Mouse (Mus musculus): ENCODE results near the gene Iah1. TPM values are rescaled to one million over a fixed set of nuclear protein-coding genes. Genes with fewer than 3 reads are reported as not detected.

Gene Iah1
- polyA plus RNA-seq, 1 experiment from 2014 or later = 37.9 TPM

- Histone ChIP-seq H3K4me3 (no peak overlapping the region), H3K4me2 (no peak overlapping the region), H3K27ac (no peak overlapping the region), H3K4me1 (replicated peaks) (no peaks in the 10 kb centered on the region), H3K27me3 (no peaks in the 10 kb centered on the region), H3K9me3 (no peaks in the 10 kb centered on the region), H3K36me3 (peaks cover 52% of the 10 kb centered on the region), H3K9ac (no peak overlapping the region)
- 27% methylated on average over 7 of the region's 7 CpGs for WGBS
- no peak for ATAC-seq (ENCODE audit: low FRiP score)
These were observed 34.1 kb downstream of the Iah1 start for GRCm38 (mm10) chr12:21350113-21350876.

- no peak for ATAC-seq (ENCODE audit: low FRiP score)
- Histone ChIP-seq H3K4me1 (replicated peaks) (no peaks in the 10 kb centered on the region), H3K9me3 (no peaks in the 10 kb centered on the region), H3K4me2 (no peak overlapping the region), H3K27me3 (no peaks in the 10 kb centered on the region), H3K36me3 (peaks cover 48% of the 10 kb centered on the region), H3K9ac (no peak overlapping the region), H3K27ac (no peak overlapping the region), H3K4me3 (no peak overlapping the region)
- 99% methylated on average over 8 of the region's 8 CpGs for WGBS
These were observed 37.5 kb downstream of the Iah1 start for GRCm38 (mm10) chr12:21353681-21354080.

- H3K36me3 ChIP-seq = peaks cover 5% of the 10 kb centered on the region; the same call in 1 of the 2 replicates
- H3K27me3 ChIP-seq = no peaks in the 10 kb centered on the region
- no peaks in the 10 kb centered on the region for H3K9me3 ChIP-seq
- H3K9ac ChIP-seq = no peak overlapping the region
- H3K4me3 ChIP-seq = no peak overlapping the region
- no peak overlapping the region for H3K27ac ChIP-seq
- no peak overlapping the region for H3K4me2 ChIP-seq
- WGBS = 83% methylated on average over 2 of the region's 2 CpGs
- no peak for ATAC-seq (ENCODE audit: low FRiP score)
- no peaks in the 10 kb centered on the region for H3K4me1 ChIP-seq (replicated peaks)
These were observed 46.5 kb downstream of the Iah1 start for GRCm38 (mm10) chr12:21362686-21363085.

- Histone ChIP-seq H3K4me1 (replicated peaks) (no peaks in the 10 kb centered on the region), H3K9me3 (no peaks in the 10 kb centered on the region), H3K27ac (no peak overlapping the region), H3K4me3 (no peak overlapping the region), H3K4me2 (no peak overlapping the region), H3K27me3 (no peaks in the 10 kb centered on the region), H3K36me3 (peaks cover 4% of the 10 kb centered on the region; the same call in 1 of the 2 replicates), H3K9ac (no peak overlapping the region)
- ATAC-seq (ENCODE audit: low FRiP score) = no peak
- WGBS = 95% methylated on average over 3 of the region's 3 CpGs
These were observed 47.0 kb downstream of the Iah1 start for GRCm38 (mm10) chr12:21363195-21363594.

- H3K4me2 ChIP-seq = no peak overlapping the region
- WGBS = 86% methylated on average over 10 of the region's 10 CpGs
- ATAC-seq (ENCODE audit: low FRiP score) = no peak
These were observed 48.6 kb downstream of the Iah1 start for GRCm38 (mm10) chr12:21364624-21365435.

GRCm38 (mm10) chr12:21368376-21369086, 52.3 kb downstream of the Iah1 start:
- 94% methylated on average over 9 of the region's 9 CpGs for WGBS
- no peak for ATAC-seq (ENCODE audit: low FRiP score)
- H3K36me3 ChIP-seq = no peaks in the 10 kb centered on the region
- H3K27me3 ChIP-seq = no peaks in the 10 kb centered on the region
- no peak overlapping the region for H3K9ac ChIP-seq
- H3K4me1 ChIP-seq (replicated peaks) = peaks cover 8% of the 10 kb centered on the region
- no peak overlapping the region for H3K4me2 ChIP-seq
- H3K9me3 ChIP-seq = no peaks in the 10 kb centered on the region
- no peak overlapping the region for H3K27ac ChIP-seq
- no peak overlapping the region for H3K4me3 ChIP-seq

More at GRCm38 (mm10) chr12:21364624-21365435, 48.6 kb downstream of the Iah1 start:
- H3K36me3 ChIP-seq = peaks cover 4% of the 10 kb centered on the region; the same call in 1 of the 2 replicates
- H3K27me3 ChIP-seq = no peaks in the 10 kb centered on the region
- no peak overlapping the region for H3K27ac ChIP-seq
- no peak overlapping the region for H3K9ac ChIP-seq
- no peaks in the 10 kb centered on the region for H3K4me1 ChIP-seq (replicated peaks)
- H3K9me3 ChIP-seq = no peaks in the 10 kb centered on the region
- no peak overlapping the region for H3K4me3 ChIP-seq

- Histone ChIP-seq H3K9ac (no peak overlapping the region), H3K9me3 (no peaks in the 10 kb centered on the region), H3K4me2 (no peak overlapping the region), H3K36me3 (no peaks in the 10 kb centered on the region), H3K4me1 (replicated peaks) (peaks cover 9% of the 10 kb centered on the region), H3K4me3 (no peak overlapping the region), H3K27me3 (no peaks in the 10 kb centered on the region), H3K27ac (no peak overlapping the region)
- WGBS = 94% methylated on average over 5 of the region's 5 CpGs
- no peak for ATAC-seq (ENCODE audit: low FRiP score)
These were observed 52.9 kb downstream of the Iah1 start for GRCm38 (mm10) chr12:21369087-21369410.

- H3K4me2 ChIP-seq = no peak overlapping the region
- H3K27ac ChIP-seq = no peak overlapping the region
- ATAC-seq (ENCODE audit: low FRiP score) = no peak
- no peak overlapping the region for H3K9ac ChIP-seq
- WGBS = 90% methylated on average over 1 of the region's 1 CpGs
- no peaks in the 10 kb centered on the region for H3K36me3 ChIP-seq
- H3K4me3 ChIP-seq = no peak overlapping the region
- H3K9me3 ChIP-seq = no peaks in the 10 kb centered on the region
- H3K27me3 ChIP-seq = no peaks in the 10 kb centered on the region
- peaks cover 17% of the 10 kb centered on the region for H3K4me1 ChIP-seq (replicated peaks)
These were observed 53.9 kb downstream of the Iah1 start for GRCm38 (mm10) chr12:21370035-21370611.

GRCm38 (mm10) chr12:21373100-21373819, 57.1 kb downstream of the Iah1 start, which contains the start of gene Adam17:
Adam17 (minus strand) TSS chr12:21373632.
- no peaks in the 10 kb centered on the region for H3K27me3 ChIP-seq
- peak within 1 kb of the TSS; percentile 88 for H3K9ac ChIP-seq
- peaks cover 17% of the 10 kb centered on the region for H3K4me1 ChIP-seq (replicated peaks)
- peak within 1 kb of the TSS; percentile 76 for H3K4me2 ChIP-seq
- H3K9me3 ChIP-seq = no peaks in the 10 kb centered on the region
- peak within 1 kb of the TSS; percentile 94 for H3K27ac ChIP-seq
- H3K36me3 ChIP-seq = no peaks in the 10 kb centered on the region
- H3K4me3 ChIP-seq = peak within 1 kb of the TSS; percentile 62
- ATAC-seq (ENCODE audit: low FRiP score) = peak; percentile 99
- WGBS = under 1% methylated on average over 55 of the region's 55 CpGs
